Mouse (Mus musculus) stomach, adult 2 months (tissue): ENCODE data around the gene Lin7b. TPM values are rescaled to one million over a fixed set of nuclear protein-coding genes. Genes with fewer than 3 reads are reported as not detected.

ENCODE experiments used
- polyA plus RNA-seq: library from polyadenylated mRNA; depleted of rRNA; stranded (reverse); fragments of >200 nt; gene quantifications from 2 replicates; pipeline ENCODE4 v1.2.3, GENCODE M21; 2012; rRNA removed

Lin7b gene
- 3.8 and 4.1 TPM in 2 replicates for polyA plus RNA-seq

DNA sequence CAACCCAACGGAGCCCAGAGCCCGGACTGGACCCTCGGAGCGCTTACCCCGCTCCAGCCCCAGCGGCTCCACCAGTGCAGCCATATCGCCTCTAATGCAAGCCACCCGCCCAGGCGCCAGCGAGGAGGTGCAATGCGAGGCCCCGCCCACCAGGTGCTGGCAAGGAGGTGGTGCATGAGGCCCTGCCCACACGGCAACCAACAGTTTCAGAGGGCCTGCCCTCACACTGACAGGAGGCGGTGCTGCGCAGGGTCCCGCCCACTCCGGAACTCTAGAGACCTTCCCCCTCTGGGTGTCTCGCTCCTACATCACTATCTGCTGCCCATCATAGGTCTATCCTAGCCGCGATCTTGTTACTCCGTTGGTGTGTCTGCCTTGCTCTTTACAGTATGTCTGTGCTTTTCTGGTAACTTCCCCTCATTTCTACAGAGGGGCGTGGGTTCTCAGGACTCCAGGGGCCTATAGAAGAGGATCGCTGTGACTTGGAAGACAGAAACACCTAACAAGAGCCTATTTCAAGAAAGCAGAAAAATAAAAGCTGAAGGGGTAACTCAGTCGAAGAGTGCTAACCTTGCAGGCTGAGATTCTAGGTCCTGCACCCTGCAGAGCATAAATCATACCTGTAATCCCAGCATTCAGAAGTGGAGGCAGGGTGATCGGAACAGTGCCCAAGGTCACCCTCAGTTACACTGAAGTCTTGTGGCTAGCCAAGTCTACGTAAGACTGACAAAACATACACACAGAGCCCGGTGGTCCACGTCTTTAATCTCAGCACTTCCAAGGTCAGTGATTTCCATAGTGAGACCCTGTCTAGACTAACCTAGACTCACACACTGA is at the start of gene Lin7b:
Lin7b (minus strand) TSS at position 109 of the 837 bp plus-strand sequence.

DNA sequence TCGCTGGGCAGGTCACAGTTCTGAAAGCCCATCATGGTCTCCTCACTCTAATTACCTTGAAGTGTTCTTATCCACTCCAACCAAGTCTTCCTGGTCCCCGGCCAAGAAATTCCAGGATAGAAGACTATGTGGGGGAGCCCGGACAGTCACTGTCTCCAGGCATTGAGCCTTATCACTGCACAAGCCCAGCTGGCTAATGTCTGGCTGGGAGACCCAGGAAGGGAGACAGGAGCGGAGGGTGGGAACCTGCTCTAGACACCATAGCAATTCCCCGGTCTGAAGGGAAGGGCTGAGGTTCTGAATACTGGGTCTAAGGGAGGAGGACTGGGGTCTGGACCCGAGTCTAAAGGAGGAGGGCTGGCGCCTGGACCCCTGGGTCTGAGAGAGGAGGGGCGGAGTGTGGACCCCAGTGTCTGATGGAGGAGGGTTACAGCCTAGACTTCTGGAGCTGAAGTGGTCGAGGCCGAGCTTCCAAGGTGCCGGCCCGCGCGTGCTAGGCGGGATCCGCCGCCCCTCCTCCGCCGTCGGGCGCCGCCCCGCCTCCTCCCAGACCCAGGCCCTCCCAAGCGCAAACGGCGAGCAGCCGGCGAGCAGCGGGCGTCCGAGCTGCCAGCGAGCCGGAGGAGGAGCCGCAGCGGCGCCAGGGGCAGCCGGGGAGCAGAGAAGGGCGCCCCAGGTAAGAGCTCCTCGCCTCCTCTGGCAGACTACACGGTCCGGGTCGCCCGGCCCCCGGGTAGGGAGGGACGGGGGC is 42.9 kb upstream of the Lin7b start, which contains the start of gene Ntf5:
Ntf5 (plus strand) TSS at position 583 of the 751 bp plus-strand sequence.

DNA sequence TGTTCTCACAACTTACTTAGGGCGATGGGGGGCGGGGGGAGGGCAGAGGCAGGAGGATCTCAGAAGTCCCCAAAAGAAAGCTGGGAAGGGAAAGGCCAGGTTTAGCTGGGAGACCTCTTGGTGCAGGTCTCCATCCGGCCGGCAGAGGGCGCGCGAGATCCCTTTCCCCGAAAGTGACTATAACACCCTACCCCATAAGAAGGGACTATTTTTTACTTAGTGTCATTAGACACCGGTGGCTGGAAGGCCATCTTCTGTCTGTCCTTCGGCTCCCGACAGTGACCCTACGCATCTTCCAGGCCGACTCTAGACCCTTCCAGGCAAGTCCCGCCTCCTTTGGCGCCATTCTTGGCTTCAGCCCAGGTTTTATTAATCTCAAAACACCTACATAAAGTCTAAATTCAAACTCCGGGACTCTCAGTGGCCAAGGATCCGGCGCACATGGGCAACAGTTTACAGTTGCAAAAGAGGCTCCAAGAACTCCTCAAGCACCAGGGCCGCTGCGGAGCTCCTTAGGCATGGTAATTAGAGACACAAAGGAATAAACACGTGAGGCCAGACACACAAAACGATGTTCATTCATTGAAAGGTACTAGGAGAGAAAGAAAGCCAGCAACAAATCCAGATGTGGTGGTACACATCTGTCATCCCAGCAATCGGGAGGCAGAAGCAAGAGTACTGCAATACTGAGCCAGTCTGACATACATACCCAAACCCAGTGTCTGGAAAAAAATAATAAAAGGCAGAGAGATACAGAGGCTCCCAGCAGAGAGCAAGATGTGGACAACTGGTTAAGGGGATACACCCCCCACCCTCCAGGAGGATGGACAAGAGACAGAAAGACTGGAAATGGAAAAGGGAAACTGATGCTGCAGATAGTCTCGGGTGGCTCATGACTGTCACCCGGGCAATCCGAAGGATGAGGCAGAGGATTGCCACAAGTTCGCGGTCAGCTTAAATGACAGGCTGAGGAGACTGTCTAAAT is 35.0 kb upstream of the Lin7b start, which contains the start of gene Kcna7:
Kcna7 (plus strand) TSS at position 563 of the 985 bp plus-strand sequence.

DNA sequence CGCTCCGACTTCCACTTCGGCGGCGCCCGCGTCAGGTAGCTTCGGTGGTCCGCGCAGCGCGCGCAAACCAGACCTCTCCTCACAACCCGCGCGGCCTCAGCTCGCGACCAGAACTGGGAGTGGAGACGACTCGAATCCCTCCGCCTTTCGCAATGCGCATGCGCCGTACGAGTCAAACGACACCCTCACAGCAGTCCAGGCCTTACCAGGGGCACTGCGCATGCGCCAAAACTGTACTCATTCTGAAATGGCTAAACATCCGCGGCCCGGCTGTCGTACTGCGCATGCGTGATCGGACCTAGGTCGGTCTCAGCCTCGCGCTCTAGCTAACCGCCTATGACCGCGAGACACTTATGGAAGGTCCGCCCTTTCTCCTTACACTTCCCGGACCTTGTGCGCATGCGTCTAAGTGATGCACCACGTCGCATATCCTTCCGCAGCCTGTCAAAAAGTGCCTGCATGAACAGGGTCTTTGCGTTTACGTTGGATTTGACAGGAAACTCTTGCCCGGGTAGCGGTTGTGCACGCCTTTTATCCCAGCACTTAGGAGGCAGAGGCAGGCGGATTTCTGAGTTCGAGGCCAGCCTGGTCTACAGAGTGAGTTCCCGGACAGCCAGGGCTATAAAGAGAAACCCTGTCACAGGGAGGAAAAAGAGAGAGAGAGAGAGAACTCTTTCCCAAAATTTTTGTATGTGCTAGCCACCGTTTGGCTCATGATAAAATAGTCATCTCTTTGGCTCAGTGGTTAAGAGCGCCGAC is 25.4 kb upstream of the Lin7b start, which contains the start of gene Snrnp70:
Snrnp70 (minus strand) TSS at position 165 of the 759 bp plus-strand sequence.

DNA sequence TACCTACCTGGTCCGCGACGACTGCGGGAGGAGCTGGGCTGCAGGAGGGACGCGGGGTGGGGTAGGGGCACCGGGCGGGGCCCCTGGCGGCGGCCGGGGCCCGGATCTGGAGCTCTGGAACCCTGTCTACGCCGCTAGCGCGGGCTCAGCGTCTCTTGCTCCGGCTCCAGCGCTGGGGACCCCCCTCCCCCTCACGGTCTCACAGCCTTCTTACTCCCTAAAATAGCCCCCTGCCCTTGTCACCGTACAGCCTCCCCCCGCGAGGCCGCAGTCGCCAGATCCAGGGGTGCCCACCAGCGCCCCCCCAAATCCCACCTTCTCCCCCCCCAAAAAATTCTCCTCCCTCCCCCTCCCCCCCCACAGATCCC is 3.7 kb downstream of the Lin7b start, which contains the start of gene Ppfia3:
Ppfia3 (minus strand) TSS at position 368 of the 368 bp plus-strand sequence.

DNA sequence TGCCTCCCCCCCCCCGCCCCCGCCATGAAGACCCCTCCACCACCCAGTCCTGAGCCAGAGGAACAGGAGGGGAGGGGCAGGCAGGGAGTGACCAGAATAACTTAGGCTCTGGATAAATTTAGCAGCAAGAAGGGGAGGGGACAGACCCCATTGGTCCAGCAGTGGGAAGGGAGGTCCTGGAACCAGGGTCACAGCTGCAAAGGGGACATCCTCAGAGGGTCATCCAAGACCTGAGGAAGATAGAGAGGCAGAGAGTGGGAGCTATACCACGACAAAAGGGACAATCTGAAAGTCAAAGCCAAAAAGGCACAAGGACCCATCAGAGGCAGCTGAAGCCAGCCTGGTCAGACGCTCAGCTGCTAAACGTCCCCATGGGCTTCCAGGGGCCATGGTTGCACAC is 35.3 kb downstream of the Lin7b start, which contains the start of gene Hrc:
Hrc (plus strand) TSS at position 235 of the 400 bp plus-strand sequence.

DNA sequence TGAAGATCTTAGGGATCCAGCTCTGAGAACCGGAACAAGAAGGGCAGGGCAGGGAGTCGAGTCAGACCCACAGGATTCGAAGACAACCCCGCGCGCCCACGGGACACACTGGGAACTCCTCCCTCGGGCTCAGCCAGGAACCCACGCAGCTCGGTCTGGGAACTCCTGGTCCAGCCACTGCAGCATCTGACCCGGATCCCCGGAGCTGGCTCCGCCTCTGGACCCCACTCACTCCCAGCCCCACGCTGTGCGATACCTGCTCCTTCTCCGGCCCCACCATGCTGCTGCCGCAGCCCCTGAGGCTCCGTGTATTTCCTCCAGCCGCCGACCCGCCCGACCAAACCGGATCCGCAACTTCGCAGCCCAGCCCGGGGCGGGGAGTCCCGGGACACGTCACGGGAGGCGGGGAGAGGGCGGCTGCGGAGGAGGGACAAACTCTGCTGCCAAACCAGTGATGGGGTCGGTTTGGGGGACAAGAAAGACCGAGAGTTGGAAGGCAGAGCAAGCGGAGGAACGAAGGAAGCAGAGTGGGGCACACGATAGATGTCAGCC is 36.9 kb downstream of the Lin7b start, which contains the start of gene Trpm4:
Trpm4 (minus strand) TSS at position 350 of the 552 bp plus-strand sequence.

Other genes starting within 250 kb of the Lin7b start
- 64.2 and 69.2 TPM in 2 replicates for gene Rps11, start 246.1 kb downstream of the Lin7b start, polyA plus RNA-seq
- gene Rpl13a, start 241.8 kb downstream of the Lin7b start, polyA plus RNA-seq = 383 and 516 TPM in 2 replicates
- 0.29 TPM in 1 of 2 replicates, not detected in the other for gene Gm45713, start 234.4 kb downstream of the Lin7b start, polyA plus RNA-seq
- gene Flt3l, start 234.2 kb downstream of the Lin7b start, polyA plus RNA-seq = 13.0 and 17.0 TPM in 2 replicates
- 20.8 and 21.0 TPM in 2 replicates for gene Pih1d1, start 216.3 kb downstream of the Lin7b start, polyA plus RNA-seq
- gene Aldh16a1, start 216.0 kb downstream of the Lin7b start, polyA plus RNA-seq = 28.8 and 40.0 TPM in 2 replicates
- 0.02 TPM in 1 of 2 replicates, not detected in the other for gene Slc17a7, start 206.6 kb downstream of the Lin7b start, polyA plus RNA-seq
- 0.05 TPM in 1 of 2 replicates, not detected in the other for gene Gfy, start 191.0 kb downstream of the Lin7b start, polyA plus RNA-seq
- not detected in 2 replicates for gene Pth2, start 189.6 kb downstream of the Lin7b start, polyA plus RNA-seq
- 0.10 TPM in 1 of 2 replicates, not detected in the other for gene Ccdc155, start 165.7 kb downstream of the Lin7b start, polyA plus RNA-seq
- 12.6 and 13.9 TPM in 2 replicates for gene Dkkl1, start 158.4 kb downstream of the Lin7b start, polyA plus RNA-seq
- 10.2 and 10.8 TPM in 2 replicates for gene Tead2, start 154.8 kb downstream of the Lin7b start, polyA plus RNA-seq
- gene Cd37, start 131.5 kb downstream of the Lin7b start, polyA plus RNA-seq = 6.6 and 13.4 TPM in 2 replicates
- 0.04 TPM in 1 of 2 replicates, not detected in the other for gene Slc6a16, start 129.5 kb downstream of the Lin7b start, polyA plus RNA-seq
- not detected in 2 replicates for gene Slc6a21, start 93.1 kb downstream of the Lin7b start, polyA plus RNA-seq
- 50.9 and 54.1 TPM in 2 replicates for gene Trpm4, start 36.8 kb downstream of the Lin7b start, polyA plus RNA-seq
- 0.43 and 1.2 TPM in 2 replicates for gene Hrc, start 35.3 kb downstream of the Lin7b start, polyA plus RNA-seq
- gene Ppfia3, start 3.6 kb downstream of the Lin7b start, polyA plus RNA-seq = 14.7 and 20.9 TPM in 2 replicates
- gene Snrnp70, start 25.2 kb upstream of the Lin7b start, polyA plus RNA-seq = 79.4 and 100 TPM in 2 replicates
- 1.2 and 1.9 TPM in 2 replicates for gene Kcna7, start 35.1 kb upstream of the Lin7b start, polyA plus RNA-seq
- gene Ntf5, start 43.1 kb upstream of the Lin7b start, polyA plus RNA-seq = 0.84 and 0.85 TPM in 2 replicates
- 0.16 and 0.27 TPM in 2 replicates for gene Lhb, start 50.2 kb upstream of the Lin7b start, polyA plus RNA-seq
- gene Gys1, start 64.3 kb upstream of the Lin7b start, polyA plus RNA-seq = 22.4 and 23.8 TPM in 2 replicates
- 27.7 and 27.9 TPM in 2 replicates for gene Ruvbl2, start 67.5 kb upstream of the Lin7b start, polyA plus RNA-seq
- gene Ftl1, start 89.3 kb upstream of the Lin7b start, polyA plus RNA-seq = 4,280 and 5,118 TPM in 2 replicates
- gene Bax, start 96.3 kb upstream of the Lin7b start, polyA plus RNA-seq = 72.5 and 92.5 TPM in 2 replicates
- gene Tulp2, start 111.3 kb upstream of the Lin7b start, polyA plus RNA-seq = 0.09 TPM in 1 of 2 replicates, not detected in the other
- not detected in 2 replicates for gene Gm45808, start 116.2 kb upstream of the Lin7b start, polyA plus RNA-seq
- 0.18 and 0.20 TPM in 2 replicates for gene Dhdh, start 118.2 kb upstream of the Lin7b start, polyA plus RNA-seq
- gene Nucb1, start 139.8 kb upstream of the Lin7b start, polyA plus RNA-seq = 280 and 281 TPM in 2 replicates
- gene Ppp1r15a, start 155.7 kb upstream of the Lin7b start, polyA plus RNA-seq = 19.7 and 42.6 TPM in 2 replicates
- 5.0 and 10.4 TPM in 2 replicates for gene Plekha4, start 155.7 kb upstream of the Lin7b start, polyA plus RNA-seq
- 7.6 and 14.6 TPM in 2 replicates for gene Hsd17b14, start 184.3 kb upstream of the Lin7b start, polyA plus RNA-seq
- gene Bcat2, start 199.6 kb upstream of the Lin7b start, polyA plus RNA-seq = 101 and 114 TPM in 2 replicates
- gene Fgf21, start 244.9 kb upstream of the Lin7b start, polyA plus RNA-seq = 0.09 TPM in 1 of 2 replicates, not detected in the other
- gene Fut1, start 246.7 kb upstream of the Lin7b start, polyA plus RNA-seq = 0.60 and 1.6 TPM in 2 replicates